Mouse (Mus musculus): ENCODE measurements around the gene Ap3m1. TPM values are rescaled to one million over a fixed set of nuclear protein-coding genes. Genes with fewer than 3 reads are reported as not detected.

Ap3m1 gene
- polyA plus RNA-seq, 1 experiment = 0.28 TPM

DNA sequence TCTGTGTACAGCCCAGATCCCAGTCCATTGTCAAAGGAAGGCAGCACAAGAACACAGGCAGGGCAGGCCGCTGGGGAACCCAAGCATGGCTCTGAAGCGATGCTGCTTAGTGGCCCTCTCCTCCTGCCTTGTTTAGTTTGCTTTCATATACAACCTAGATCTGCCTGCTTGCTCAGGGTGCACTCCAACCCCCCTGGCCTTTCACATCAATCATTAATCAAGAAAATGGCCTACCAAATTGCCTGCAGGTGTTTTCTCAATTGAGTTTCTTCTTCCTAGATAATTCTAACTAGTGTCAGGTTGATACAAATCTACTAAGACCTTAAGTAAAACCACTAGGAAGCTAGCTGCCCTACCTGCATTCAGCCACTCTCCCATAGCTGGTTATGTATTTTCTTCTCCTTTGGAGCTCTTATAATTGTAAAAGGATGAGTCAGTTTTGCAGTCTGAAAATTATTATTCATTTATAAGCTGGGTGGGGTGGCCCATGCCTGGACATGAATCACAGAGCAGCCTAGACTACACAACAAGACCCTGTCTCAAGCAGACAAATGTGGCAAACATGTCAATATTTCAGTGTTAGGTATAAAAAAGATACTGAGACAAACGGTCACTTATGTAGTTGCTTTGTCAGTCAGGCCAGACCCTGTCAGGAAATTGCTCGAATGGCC lies 35.2 kb upstream of the Ap3m1 start:
- Histone ChIP-seq H3K27me3 (ENCODE audit: control insufficient read depth) (no peaks in the 10 kb centered on the region), H3K36me3 (ENCODE audit: control insufficient read depth) (peaks cover 22% of the 10 kb centered on the region), H3K4me3 (replicated peaks) (no peak overlapping the region), H3K4me1 (ENCODE audit: control insufficient read depth) (peaks cover 27% of the 10 kb centered on the region), H3K9me3 (ENCODE audit: control insufficient read depth, low read length) (no peaks in the 10 kb centered on the region)
- TF ChIP-seq GATA1 (IDR thresholded peaks at IDR 0.05; ENCODE audit: low read length) = no peak
- no peak for TF ChIP-seq TAL1 (IDR thresholded peaks at IDR 0.05; ENCODE audit: low read length)

DNA sequence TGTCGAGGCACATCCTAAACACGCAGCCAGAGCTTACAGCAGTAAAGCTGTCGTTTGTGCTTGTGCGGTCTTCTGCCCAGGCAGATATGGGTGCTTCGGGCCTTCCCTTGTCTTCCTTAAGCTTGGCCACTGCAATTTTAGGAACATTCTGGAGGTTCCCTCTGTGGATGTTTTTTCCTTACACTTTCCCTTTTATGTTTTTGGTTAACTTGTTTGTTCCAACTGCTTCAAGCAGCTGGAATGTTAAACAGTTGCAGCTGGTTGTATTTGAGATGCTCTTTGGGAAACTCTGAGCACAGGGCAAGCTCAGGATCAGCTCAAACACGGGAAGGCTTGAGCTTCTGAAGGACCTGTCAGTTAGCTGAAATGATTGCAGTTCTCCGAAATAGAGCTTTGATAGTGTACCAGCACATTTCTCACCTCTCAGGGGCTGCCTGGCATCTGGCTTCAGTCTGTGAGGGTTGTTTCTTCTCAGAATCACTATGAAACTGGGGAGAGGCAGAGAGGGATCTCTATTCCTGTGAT lies 34.6 kb upstream of the Ap3m1 start:
- H3K27me3 ChIP-seq (ENCODE audit: control insufficient read depth) = no peaks in the 10 kb centered on the region
- no peak overlapping the region for H3K4me3 ChIP-seq (replicated peaks)
- H3K36me3 ChIP-seq (ENCODE audit: control insufficient read depth) = peaks cover 16% of the 10 kb centered on the region
- H3K9me3 ChIP-seq (ENCODE audit: control insufficient read depth, low read length) = no peaks in the 10 kb centered on the region
- H3K4me1 ChIP-seq (ENCODE audit: control insufficient read depth) = peaks cover 30% of the 10 kb centered on the region
- TF ChIP-seq GATA1 (IDR thresholded peaks at IDR 0.05; ENCODE audit: low read length) (no peak), TAL1 (IDR thresholded peaks at IDR 0.05; ENCODE audit: low read length) (no peak)

DNA sequence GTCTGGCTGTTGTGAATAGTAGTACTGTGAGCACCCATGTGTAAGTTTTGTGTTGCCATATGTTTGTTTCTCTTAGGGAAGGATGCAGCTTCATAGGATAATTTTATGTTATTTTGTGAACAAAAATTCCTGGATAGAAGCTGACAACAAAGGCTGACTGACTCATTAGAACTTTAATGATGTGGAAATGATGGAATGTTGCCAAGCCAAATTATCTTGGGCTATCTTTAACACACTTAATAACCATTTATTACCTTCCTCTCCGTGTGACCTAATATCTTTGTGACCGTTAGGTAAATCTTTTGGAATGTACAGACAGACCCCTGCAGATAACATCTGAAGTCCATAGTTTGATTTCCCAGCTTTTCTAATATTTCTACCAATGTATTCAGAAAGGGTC lies 33.8 kb upstream of the Ap3m1 start:
- TF ChIP-seq GATA1 (IDR thresholded peaks at IDR 0.05; ENCODE audit: low read length) = no peak
- no peak for TF ChIP-seq TAL1 (IDR thresholded peaks at IDR 0.05; ENCODE audit: low read length)
- Histone ChIP-seq H3K4me1 (ENCODE audit: control insufficient read depth) (peaks cover 38% of the 10 kb centered on the region), H3K36me3 (ENCODE audit: control insufficient read depth) (peaks cover 12% of the 10 kb centered on the region), H3K9me3 (ENCODE audit: control insufficient read depth, low read length) (no peaks in the 10 kb centered on the region), H3K27me3 (ENCODE audit: control insufficient read depth) (no peaks in the 10 kb centered on the region), H3K4me3 (replicated peaks) (no peak overlapping the region)

DNA sequence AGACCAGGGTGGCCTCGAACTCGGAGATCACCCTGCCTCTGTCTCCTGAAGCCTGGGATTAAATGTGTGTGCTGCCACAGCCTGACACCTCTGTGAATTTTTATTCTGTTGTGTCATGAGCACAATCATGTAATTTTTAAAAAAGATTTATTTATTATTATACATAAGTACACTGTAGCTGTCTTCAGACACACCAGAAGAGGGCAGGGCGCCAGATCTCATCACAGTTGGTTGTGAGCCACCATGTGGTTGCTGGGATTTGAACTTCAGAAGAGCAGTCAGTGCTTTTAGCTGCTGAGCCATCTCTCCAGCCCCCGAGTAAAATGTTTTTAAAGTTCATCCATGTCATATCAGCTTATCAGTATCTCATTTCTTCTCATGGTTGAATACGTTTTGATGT lies 33.4 kb upstream of the Ap3m1 start:
- H3K36me3 ChIP-seq (ENCODE audit: control insufficient read depth) = peaks cover 12% of the 10 kb centered on the region
- H3K9me3 ChIP-seq (ENCODE audit: control insufficient read depth, low read length) = no peaks in the 10 kb centered on the region
- H3K27me3 ChIP-seq (ENCODE audit: control insufficient read depth) = no peaks in the 10 kb centered on the region
- H3K4me1 ChIP-seq (ENCODE audit: control insufficient read depth) = peaks cover 40% of the 10 kb centered on the region
- no peak overlapping the region for H3K4me3 ChIP-seq (replicated peaks)
- no peak for TF ChIP-seq TAL1 (IDR thresholded peaks at IDR 0.05; ENCODE audit: low read length)
- no peak for TF ChIP-seq GATA1 (IDR thresholded peaks at IDR 0.05; ENCODE audit: low read length)

DNA sequence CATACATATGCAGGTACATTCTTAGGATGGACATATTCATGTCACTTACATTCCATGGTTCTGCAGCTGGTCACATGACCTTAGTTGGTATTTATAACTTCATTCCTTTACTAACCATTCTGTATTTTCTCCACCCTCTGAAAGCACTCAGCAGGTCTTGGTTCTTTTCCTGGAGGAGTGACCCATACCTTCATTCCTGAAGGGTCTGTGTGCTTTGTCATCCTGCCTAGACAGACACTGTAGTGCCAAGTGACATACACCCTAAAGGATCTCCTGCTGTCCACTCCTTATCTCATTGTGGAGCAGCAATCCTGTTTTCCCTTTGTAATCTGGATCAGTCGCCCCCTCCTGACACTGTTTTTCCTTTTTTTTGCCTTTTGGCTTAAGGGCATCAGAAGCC lies 30.5 kb upstream of the Ap3m1 start:
- peaks cover 48% of the 10 kb centered on the region for H3K4me1 ChIP-seq (ENCODE audit: control insufficient read depth)
- no peak for TF ChIP-seq GATA1 (IDR thresholded peaks at IDR 0.05; ENCODE audit: low read length)
- no peak for TF ChIP-seq TAL1 (IDR thresholded peaks at IDR 0.05; ENCODE audit: low read length)
- H3K27me3 ChIP-seq (ENCODE audit: control insufficient read depth) = no peaks in the 10 kb centered on the region
- no peaks in the 10 kb centered on the region for H3K9me3 ChIP-seq (ENCODE audit: control insufficient read depth, low read length)
- peaks cover 10% of the 10 kb centered on the region for H3K36me3 ChIP-seq (ENCODE audit: control insufficient read depth)
- H3K4me3 ChIP-seq (replicated peaks) = no peak overlapping the region

DNA sequence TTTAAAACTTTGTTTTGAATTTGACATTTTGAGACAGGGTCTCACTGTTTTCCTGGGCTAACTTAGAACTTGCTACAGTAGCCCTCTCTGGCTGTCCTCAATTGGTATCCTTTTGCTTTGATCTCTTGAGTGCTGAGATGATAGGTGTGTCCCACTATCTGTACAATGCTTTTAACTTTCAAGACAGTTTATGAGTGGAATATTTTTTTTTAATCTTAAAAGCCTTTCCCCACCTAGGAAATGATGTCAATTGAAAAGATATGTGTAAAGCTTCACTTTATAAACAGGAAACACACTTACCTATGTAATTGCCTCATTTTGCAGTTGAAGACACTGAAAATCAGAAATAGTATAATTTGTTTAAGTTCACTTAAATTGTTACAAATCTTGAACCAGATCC lies 26.2 kb upstream of the Ap3m1 start:
- Histone ChIP-seq H3K27me3 (ENCODE audit: control insufficient read depth) (no peaks in the 10 kb centered on the region), H3K36me3 (ENCODE audit: control insufficient read depth) (peaks cover 5% of the 10 kb centered on the region), H3K4me1 (ENCODE audit: control insufficient read depth) (peaks cover 79% of the 10 kb centered on the region), H3K9me3 (ENCODE audit: control insufficient read depth, low read length) (no peaks in the 10 kb centered on the region), H3K4me3 (replicated peaks) (no peak overlapping the region)
- TF ChIP-seq TAL1 (IDR thresholded peaks at IDR 0.05; ENCODE audit: low read length) (no peak), GATA1 (IDR thresholded peaks at IDR 0.05; ENCODE audit: low read length) (no peak)

DNA sequence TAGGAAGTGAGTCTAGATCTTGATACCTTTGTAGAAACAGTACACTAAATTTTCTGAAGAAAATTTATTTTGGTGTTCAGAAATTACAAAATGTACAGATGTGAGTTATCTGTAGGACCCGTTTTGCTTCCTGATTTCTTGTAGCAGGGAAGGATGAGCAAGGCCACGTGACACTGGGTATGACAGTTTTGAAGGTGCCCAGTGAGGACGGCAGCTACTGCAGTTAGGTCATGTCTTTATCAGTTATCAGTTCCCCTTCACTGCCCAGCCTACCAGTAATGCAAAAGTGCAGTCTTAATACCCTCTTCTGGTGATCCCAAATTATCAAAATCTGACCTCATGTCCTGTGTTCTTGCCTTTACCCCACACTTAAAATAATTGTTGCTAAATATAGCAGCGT lies 25.6 kb upstream of the Ap3m1 start:
- peaks cover 80% of the 10 kb centered on the region for H3K4me1 ChIP-seq (ENCODE audit: control insufficient read depth)
- H3K36me3 ChIP-seq (ENCODE audit: control insufficient read depth) = peaks cover 2% of the 10 kb centered on the region
- H3K4me3 ChIP-seq (replicated peaks) = peak overlapping the region; percentile 92
- TF ChIP-seq GATA1 (IDR thresholded peaks at IDR 0.05; ENCODE audit: low read length) = peak; percentile 35; the same call in 1 of the 2 replicates
- no peak for TF ChIP-seq TAL1 (IDR thresholded peaks at IDR 0.05; ENCODE audit: low read length)
- H3K27me3 ChIP-seq (ENCODE audit: control insufficient read depth) = no peaks in the 10 kb centered on the region
- no peaks in the 10 kb centered on the region for H3K9me3 ChIP-seq (ENCODE audit: control insufficient read depth, low read length)

DNA sequence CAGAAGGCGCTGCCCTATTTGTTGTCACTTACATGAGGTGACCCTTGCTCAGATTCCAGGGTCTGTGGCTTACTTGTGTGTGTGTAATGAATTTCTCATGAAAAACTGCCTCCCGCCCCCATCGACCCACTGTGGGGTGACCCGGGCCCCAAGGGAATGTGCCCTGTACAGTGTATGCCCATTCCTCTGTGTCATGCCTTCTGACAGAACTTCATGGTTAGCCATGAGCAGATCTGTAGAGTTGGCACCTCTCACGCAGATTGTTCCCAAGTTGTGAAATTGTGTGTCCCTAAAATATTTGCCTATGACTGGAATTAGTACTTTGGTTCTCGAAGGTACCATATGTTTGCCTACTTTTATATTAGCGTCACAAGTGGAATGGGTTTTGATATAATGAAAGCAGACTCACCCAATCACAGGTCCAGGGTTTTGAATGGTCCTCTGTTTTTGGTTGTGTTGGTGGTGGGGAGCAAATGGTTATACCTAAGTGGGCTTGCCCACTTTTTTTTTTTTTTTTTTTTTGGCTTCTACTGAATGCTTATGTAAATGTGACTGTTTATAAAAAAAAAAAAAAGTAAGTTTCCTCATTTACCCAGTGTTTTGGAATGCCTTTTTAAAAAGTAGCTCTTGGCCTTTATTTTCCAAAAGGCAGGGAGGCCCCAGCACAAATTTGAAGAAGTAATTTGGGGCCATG lies 24.3 kb upstream of the Ap3m1 start:
- Histone ChIP-seq H3K36me3 (ENCODE audit: control insufficient read depth) (peaks cover 2% of the 10 kb centered on the region; the same call in 1 of the 2 replicates), H3K27me3 (ENCODE audit: control insufficient read depth) (no peaks in the 10 kb centered on the region), H3K4me1 (ENCODE audit: control insufficient read depth) (peaks cover 79% of the 10 kb centered on the region), H3K4me3 (replicated peaks) (peak overlapping the region; percentile 92), H3K9me3 (ENCODE audit: control insufficient read depth, low read length) (no peaks in the 10 kb centered on the region)
- TF ChIP-seq TAL1 (IDR thresholded peaks at IDR 0.05; ENCODE audit: low read length) (no peak), GATA1 (IDR thresholded peaks at IDR 0.05; ENCODE audit: low read length) (no peak)

DNA sequence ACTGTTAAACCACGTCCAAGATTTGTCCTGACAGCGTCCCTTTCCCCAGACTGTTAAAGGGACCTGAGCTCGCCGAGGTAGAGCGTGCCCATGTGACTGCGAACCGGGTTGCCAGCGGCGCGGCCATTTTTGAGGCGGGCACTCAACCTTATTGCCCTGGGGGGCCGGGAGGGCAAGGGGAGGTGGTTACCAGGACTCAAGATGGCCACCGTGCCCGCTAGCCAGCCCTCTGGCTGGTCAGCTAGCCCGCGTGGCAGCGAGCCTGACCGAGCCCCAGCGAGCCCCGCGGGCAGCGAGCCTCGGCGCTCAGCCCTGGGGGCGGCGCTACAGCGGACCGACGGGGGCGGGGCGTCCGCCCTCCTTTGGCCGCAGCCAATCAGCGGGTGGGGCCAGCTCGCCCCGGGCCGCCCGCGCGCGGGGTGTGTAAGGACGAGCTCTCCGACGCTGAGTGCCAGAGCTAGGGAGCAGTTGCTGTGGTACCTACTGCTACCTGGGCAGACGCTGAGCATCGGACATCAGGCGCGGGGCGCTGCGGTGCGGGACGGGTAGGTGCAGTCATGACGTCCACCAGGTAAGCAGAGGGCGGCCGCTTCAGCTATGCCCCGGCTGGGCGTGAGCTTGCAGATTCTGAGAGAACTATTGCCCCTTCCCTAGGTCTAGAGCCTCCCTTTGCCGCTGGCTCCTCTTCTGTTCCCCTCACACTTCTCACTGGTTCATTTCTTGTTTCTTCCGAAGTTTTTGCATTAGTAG lies 23.6 kb upstream of the Ap3m1 start:
- Histone ChIP-seq H3K9me3 (ENCODE audit: control insufficient read depth, low read length) (no peaks in the 10 kb centered on the region), H3K4me3 (replicated peaks) (peak overlapping the region; percentile 92), H3K36me3 (ENCODE audit: control insufficient read depth) (peaks cover 2% of the 10 kb centered on the region; the same call in 1 of the 2 replicates), H3K27me3 (ENCODE audit: control insufficient read depth) (no peaks in the 10 kb centered on the region), H3K4me1 (ENCODE audit: control insufficient read depth) (peaks cover 74% of the 10 kb centered on the region)
- no peak for TF ChIP-seq GATA1 (IDR thresholded peaks at IDR 0.05; ENCODE audit: low read length)
- TF ChIP-seq TAL1 (IDR thresholded peaks at IDR 0.05; ENCODE audit: low read length) = no peak

Measured in erythroblast, embryonic 14.5 days (primary cell).